Comparison of ENCODE assay signal across 8 mouse cellular contexts in genomic region chr3:96263558-96264403, GRCm38 (mm10). TPM values are rescaled to one million over a fixed set of nuclear protein-coding genes. Genes with fewer than 3 reads are reported as not detected.
DNase-seq lines count a peak whose midpoint lies in the region; ATAC-seq and TF ChIP-seq lines count a peak whose summit lies in the region.

No protein-coding gene starts in this region.

- H3K4me3 ChIP-seq in bone marrow macrophage, adult 2 months (ENCODE audit: insufficient read depth, low read length): peak overlapping the region; percentile 71
- peak overlapping the region; percentile 69 for H3K4me3 ChIP-seq in forebrain, embryonic 16.5 days (replicated peaks; ENCODE audit: low read length)
- peak overlapping the region; percentile 63 for H3K4me3 ChIP-seq in intestine, embryonic 14.5 days (ENCODE audit: low read depth, low read length)
- H3K4me3 ChIP-seq in liver, embryonic 16.5 days (ENCODE audit: low read depth, low read length): peak overlapping the region; percentile 68
- H3K4me3 ChIP-seq in neural tube, embryonic 14.5 days (ENCODE audit: low read depth, low read length): peak overlapping the region; percentile 61

- no peak; the same call in 1 of the 2 replicates for TF ChIP-seq CTCF in bone marrow macrophage, adult 2 months (IDR thresholded peaks at IDR 0.05; ENCODE audit: low read depth, low read length)

- peak overlapping the region; percentile 94 for H3K27ac ChIP-seq in bone marrow macrophage, adult 2 months (ENCODE audit: insufficient read depth, low read depth, low read length)
- H3K27ac ChIP-seq in forebrain, embryonic 16.5 days (ENCODE audit: low read length): peak overlapping the region; percentile 98
- peak overlapping the region; percentile 96 for H3K27ac ChIP-seq in intestine, embryonic 14.5 days (ENCODE audit: low read depth)
- H3K27ac ChIP-seq in liver, embryonic 16.5 days (ENCODE audit: low read length): peak overlapping the region; percentile 99
- peak overlapping the region; percentile 97 for H3K27ac ChIP-seq in neural tube, embryonic 14.5 days (ENCODE audit: low read depth, low read length)

- WGBS in forebrain, embryonic 16.5 days: 4% methylated on average over 27 of the region's 27 CpGs
- WGBS in intestine, embryonic 14.5 days: 6% methylated on average over 27 of the region's 27 CpGs
- WGBS in liver, embryonic 16.5 days (ENCODE audit: insufficient replicate concordance): 4% methylated on average over 27 of the region's 27 CpGs
- 5% methylated on average over 27 of the region's 27 CpGs for WGBS in neural tube, embryonic 14.5 days

- ATAC-seq in forebrain, embryonic 16.5 days: peak; percentile 26; the same call in 1 of the 2 replicates
- peak; percentile 9; the same call in 1 of the 2 replicates for ATAC-seq in intestine, embryonic 14.5 days (replicated peaks; ENCODE audit: low FRiP score, low TSS enrichment, low read depth)
- no peak for ATAC-seq in liver, embryonic 16.5 days (ENCODE audit: low read depth)
- ATAC-seq in neural tube, embryonic 14.5 days (ENCODE audit: low read depth): peak; percentile 49; the same call in 1 of the 2 replicates
- ATAC-seq in monocyte, adult 5-6 weeks (replicated peaks; ENCODE audit: insufficient number of reproducible peaks, low FRiP score, low TSS enrichment, poor library complexity, severe bottlenecking): no peak

- H3K4me2 ChIP-seq in forebrain, embryonic 16.5 days (ENCODE audit: low read length): peak overlapping the region; percentile 85
- H3K4me2 ChIP-seq in intestine, embryonic 14.5 days (ENCODE audit: low read length): peak overlapping the region; percentile 68
- peak overlapping the region; percentile 70 for H3K4me2 ChIP-seq in liver, embryonic 16.5 days (ENCODE audit: low read depth, low read length)
- peak overlapping the region; percentile 77 for H3K4me2 ChIP-seq in neural tube, embryonic 14.5 days (ENCODE audit: low read depth, low read length)

- H3K4me1 ChIP-seq in bone marrow macrophage, adult 2 months (ENCODE audit: control insufficient read depth, insufficient read depth, low read length): peaks cover 28% of the 10 kb centered on the region
- peaks cover 24% of the 10 kb centered on the region for H3K4me1 ChIP-seq in forebrain, embryonic 16.5 days (replicated peaks; ENCODE audit: control insufficient read depth, insufficient read depth, low read length)
- peaks cover 28% of the 10 kb centered on the region for H3K4me1 ChIP-seq in intestine, embryonic 14.5 days (replicated peaks; ENCODE audit: control insufficient read depth, insufficient read depth, low read length)
- peaks cover 45% of the 10 kb centered on the region for H3K4me1 ChIP-seq in liver, embryonic 16.5 days (ENCODE audit: control insufficient read depth, low read depth, low read length)
- H3K4me1 ChIP-seq in neural tube, embryonic 14.5 days (ENCODE audit: control insufficient read depth, insufficient read depth, low read length): peaks cover 17% of the 10 kb centered on the region; the same call in 1 of the 2 replicates

- no peaks in the 10 kb centered on the region for H3K27me3 ChIP-seq in forebrain, embryonic 16.5 days (replicated peaks; ENCODE audit: control insufficient read depth, insufficient read depth, low read length)
- H3K27me3 ChIP-seq in intestine, embryonic 14.5 days (replicated peaks; ENCODE audit: control insufficient read depth, insufficient read depth, low read length): no peaks in the 10 kb centered on the region
- H3K27me3 ChIP-seq in liver, embryonic 16.5 days (ENCODE audit: control insufficient read depth, insufficient read depth, low read depth, low read length): no peaks in the 10 kb centered on the region
- no peaks in the 10 kb centered on the region for H3K27me3 ChIP-seq in neural tube, embryonic 14.5 days (ENCODE audit: control insufficient read depth, insufficient read depth, low read length)

- no peaks in the 10 kb centered on the region for H3K36me3 ChIP-seq in forebrain, embryonic 16.5 days (ENCODE audit: control insufficient read depth, insufficient read depth)
- no peaks in the 10 kb centered on the region for H3K36me3 ChIP-seq in intestine, embryonic 14.5 days (ENCODE audit: control insufficient read depth, insufficient read depth, low read length)
- H3K36me3 ChIP-seq in liver, embryonic 16.5 days (ENCODE audit: control insufficient read depth, insufficient read depth): no peaks in the 10 kb centered on the region
- no peaks in the 10 kb centered on the region for H3K36me3 ChIP-seq in neural tube, embryonic 14.5 days (ENCODE audit: control insufficient read depth, insufficient read depth, low read length)

- 0 out of 2 replicates have a peak, but pooled peaks have one; percentile 51 for TF ChIP-seq POLR2A in bone marrow macrophage, adult 2 months (IDR thresholded peaks at IDR 0.05; ENCODE audit: borderline replicate concordance, low read depth, low read length)

- H3K9me3 ChIP-seq in forebrain, embryonic 16.5 days (ENCODE audit: control insufficient read depth, low read length): no peaks in the 10 kb centered on the region
- no peaks in the 10 kb centered on the region for H3K9me3 ChIP-seq in intestine, embryonic 14.5 days (ENCODE audit: control insufficient read depth, low read length)
- no peaks in the 10 kb centered on the region for H3K9me3 ChIP-seq in liver, embryonic 16.5 days (replicated peaks; ENCODE audit: control insufficient read depth, low read length)
- H3K9me3 ChIP-seq in neural tube, embryonic 14.5 days (ENCODE audit: control insufficient read depth, low read length): no peaks in the 10 kb centered on the region

- peak; percentile 50 for DNase-seq in ovary, postnatal 36 days (ENCODE audit: low spot score)
- DNase-seq in ovary, postnatal 10 days (ENCODE audit: low spot score): no peak
- peak; percentile 89 for DNase-seq in intestine, embryonic 14.5 days (ENCODE audit: low spot score)

- H3K9ac ChIP-seq in forebrain, embryonic 16.5 days (replicated peaks; ENCODE audit: low read depth, low read length): peak overlapping the region; percentile 58
- peak overlapping the region; percentile 85 for H3K9ac ChIP-seq in intestine, embryonic 14.5 days (ENCODE audit: low read length)
- peak overlapping the region; percentile 84 for H3K9ac ChIP-seq in liver, embryonic 16.5 days (ENCODE audit: low read depth, low read length)
- peak overlapping the region; percentile 84 for H3K9ac ChIP-seq in neural tube, embryonic 14.5 days (replicated peaks; ENCODE audit: low read depth, low read length)

RNA-seq across cellular contexts. Expression of gene Hist2h4, which starts 0.7 kb away (rescaled TPM):
- polyA plus RNA-seq in bone marrow macrophage, adult 2 months (2012; ENCODE audit: insufficient read depth, insufficient read length, missing spikeins): 1.9 and 3.1 TPM in 2 replicates
- 8.4 and 8.9 TPM in 2 replicates for polyA plus RNA-seq in forebrain, embryonic 16.5 days (2015; fragmentation: Nextera tagmentation; extraction: Ambion mirVana)
- polyA plus RNA-seq in intestine, embryonic 14.5 days (2014; fragmentation: Nextera tagmentation; extraction: Ambion mirVana): 11.1 and 14.2 TPM in 2 replicates
- polyA plus RNA-seq in liver, embryonic 16.5 days (2015; fragmentation: Nextera tagmentation; extraction: Ambion mirVana): 26.6 and 34.9 TPM in 2 replicates
- polyA plus RNA-seq in neural tube, embryonic 14.5 days (2014; fragmentation: Nextera tagmentation; extraction: Ambion mirVana): 4.2 TPM in 2 replicates
- total RNA-seq in monocyte, adult 5-6 weeks (2017): 9.6 to 40.3 TPM (median 12.9 TPM) in 3 replicates

RNA-seq across cellular contexts. Expression of gene Hist2h3b, which starts 4.7 kb away (rescaled TPM):
- 4.8 and 5.0 TPM in 2 replicates for polyA plus RNA-seq in bone marrow macrophage, adult 2 months (2012; ENCODE audit: insufficient read depth, insufficient read length, missing spikeins)
- 23.1 and 24.7 TPM in 2 replicates for polyA plus RNA-seq in forebrain, embryonic 16.5 days (2015; fragmentation: Nextera tagmentation; extraction: Ambion mirVana)
- 77.9 and 79.1 TPM in 2 replicates for polyA plus RNA-seq in intestine, embryonic 14.5 days (2014; fragmentation: Nextera tagmentation; extraction: Ambion mirVana)
- 78.4 and 87.8 TPM in 2 replicates for polyA plus RNA-seq in liver, embryonic 16.5 days (2015; fragmentation: Nextera tagmentation; extraction: Ambion mirVana)
- polyA plus RNA-seq in neural tube, embryonic 14.5 days (2014; fragmentation: Nextera tagmentation; extraction: Ambion mirVana): 5.3 and 11.5 TPM in 2 replicates
- total RNA-seq in monocyte, adult 5-6 weeks (2017): 4.4 to 34.9 TPM (median 10.9 TPM) in 3 replicates

RNA-seq across cellular contexts. Expression of gene Hist2h2bb, which starts 5.8 kb away (rescaled TPM):
- 3.1 and 3.6 TPM in 2 replicates for polyA plus RNA-seq in bone marrow macrophage, adult 2 months (2012; ENCODE audit: insufficient read depth, insufficient read length, missing spikeins)
- polyA plus RNA-seq in forebrain, embryonic 16.5 days (2015; fragmentation: Nextera tagmentation; extraction: Ambion mirVana): 3.2 and 4.6 TPM in 2 replicates
- polyA plus RNA-seq in intestine, embryonic 14.5 days (2014; fragmentation: Nextera tagmentation; extraction: Ambion mirVana): 20.1 and 22.0 TPM in 2 replicates
- 17.9 and 25.9 TPM in 2 replicates for polyA plus RNA-seq in liver, embryonic 16.5 days (2015; fragmentation: Nextera tagmentation; extraction: Ambion mirVana)
- 2.0 and 2.8 TPM in 2 replicates for polyA plus RNA-seq in neural tube, embryonic 14.5 days (2014; fragmentation: Nextera tagmentation; extraction: Ambion mirVana)
- total RNA-seq in monocyte, adult 5-6 weeks (2017): 249 to 540 TPM (median 349 TPM) in 3 replicates

RNA-seq across cellular contexts. Expression of gene Hist2h3c1, which starts 17.3 kb away (rescaled TPM):
- polyA plus RNA-seq in bone marrow macrophage, adult 2 months (2012; ENCODE audit: insufficient read depth, insufficient read length, missing spikeins): 4.9 and 7.4 TPM in 2 replicates
- polyA plus RNA-seq in forebrain, embryonic 16.5 days (2015; fragmentation: Nextera tagmentation; extraction: Ambion mirVana): 2.0 TPM in 1 of 2 replicates, not detected in the other
- polyA plus RNA-seq in intestine, embryonic 14.5 days (2014; fragmentation: Nextera tagmentation; extraction: Ambion mirVana): 0.56 and 2.0 TPM in 2 replicates
- polyA plus RNA-seq in liver, embryonic 16.5 days (2015; fragmentation: Nextera tagmentation; extraction: Ambion mirVana): 4.3 and 4.9 TPM in 2 replicates
- polyA plus RNA-seq in neural tube, embryonic 14.5 days (2014; fragmentation: Nextera tagmentation; extraction: Ambion mirVana): 0.18 and 0.67 TPM in 2 replicates
- total RNA-seq in monocyte, adult 5-6 weeks (2017): not detected in 3 replicates

RNA-seq across cellular contexts. Expression of gene Hist2h2aa1, which starts 18.5 kb away (rescaled TPM):
- not detected in 2 replicates for polyA plus RNA-seq in bone marrow macrophage, adult 2 months (2012; ENCODE audit: insufficient read depth, insufficient read length, missing spikeins)
- 20.6 and 26.5 TPM in 2 replicates for polyA plus RNA-seq in forebrain, embryonic 16.5 days (2015; fragmentation: Nextera tagmentation; extraction: Ambion mirVana)
- polyA plus RNA-seq in intestine, embryonic 14.5 days (2014; fragmentation: Nextera tagmentation; extraction: Ambion mirVana): 16.3 and 23.3 TPM in 2 replicates
- 34.7 and 39.6 TPM in 2 replicates for polyA plus RNA-seq in liver, embryonic 16.5 days (2015; fragmentation: Nextera tagmentation; extraction: Ambion mirVana)
- polyA plus RNA-seq in neural tube, embryonic 14.5 days (2014; fragmentation: Nextera tagmentation; extraction: Ambion mirVana): 9.7 and 17.4 TPM in 2 replicates
- 960 to 1,517 TPM (median 1,455 TPM) in 3 replicates for total RNA-seq in monocyte, adult 5-6 weeks (2017)

Comparison
In these comparisons a context has a peak if more than half of its experiments do, and no peak if none do; other contexts are left out.
1. ATAC-seq: peak in forebrain, embryonic 16.5 days (single experiment), intestine, embryonic 14.5 days (single experiment) and neural tube, embryonic 14.5 days (single experiment); none in liver, embryonic 16.5 days (single experiment) and monocyte, adult 5-6 weeks (single experiment).
2. Peak in every context shown above with its lines, with median percentiles within 50 percentile points of each other: H3K27ac ChIP-seq, H3K4me3 ChIP-seq, H3K4me2 ChIP-seq and H3K9ac ChIP-seq.